Mouse (Mus musculus) cerebellum, adult 18-20 months (tissue): ENCODE measurements at regions not wholly inside any gene's neighbourhood (a gene's known extent, or its start where the extent isn't known, plus 50 kb on each side); places are given as distances from the start of the nearest gene placed in this dataset.

Source experiments
- DNase-seq, 2 experiments: peaks; one replicate each; pipeline ENCODE4 v3.0.0; 2021

GRCm38 (mm10) chr3:53393945-53394344 lies 69.2 kb downstream of the Nhlrc3 start:
- no peak for DNase-seq

GRCm38 (mm10) chr3:53381704-53382581 lies 81.2 kb downstream of the Nhlrc3 start:
- DNase-seq, result no peak

DNA sequence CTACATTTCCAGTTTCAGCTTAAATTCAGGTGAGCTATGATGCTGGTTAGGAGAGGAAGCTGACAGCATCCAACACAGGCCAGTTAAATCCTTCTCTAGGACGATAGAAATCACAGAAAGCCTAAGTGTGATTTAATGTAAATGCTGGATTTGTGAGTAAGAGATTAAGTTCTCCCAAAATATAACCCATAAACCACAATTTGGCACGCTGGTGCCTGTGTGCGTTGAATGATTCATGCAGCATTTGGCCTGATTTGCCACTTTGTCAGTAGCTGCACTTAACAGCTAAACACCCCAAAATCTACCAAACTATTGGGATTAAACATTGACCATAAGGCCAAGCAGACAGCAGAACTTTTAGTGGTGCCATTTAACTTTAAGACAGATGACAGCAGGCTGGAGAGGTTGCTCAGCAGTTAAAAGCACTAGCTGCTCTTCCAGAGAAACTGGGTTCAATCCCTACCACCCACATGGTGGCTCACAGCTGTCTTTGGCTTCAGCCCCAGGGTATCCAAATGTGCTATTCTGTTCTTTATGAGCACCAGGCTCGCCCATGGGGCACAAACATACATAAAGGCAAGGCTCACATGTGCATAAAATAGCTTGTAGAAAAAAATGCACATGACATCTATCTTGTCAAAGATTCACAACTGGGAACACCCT lies 83.5 kb downstream of the Nhlrc3 start:
- DNase-seq, result no peak

DNA sequence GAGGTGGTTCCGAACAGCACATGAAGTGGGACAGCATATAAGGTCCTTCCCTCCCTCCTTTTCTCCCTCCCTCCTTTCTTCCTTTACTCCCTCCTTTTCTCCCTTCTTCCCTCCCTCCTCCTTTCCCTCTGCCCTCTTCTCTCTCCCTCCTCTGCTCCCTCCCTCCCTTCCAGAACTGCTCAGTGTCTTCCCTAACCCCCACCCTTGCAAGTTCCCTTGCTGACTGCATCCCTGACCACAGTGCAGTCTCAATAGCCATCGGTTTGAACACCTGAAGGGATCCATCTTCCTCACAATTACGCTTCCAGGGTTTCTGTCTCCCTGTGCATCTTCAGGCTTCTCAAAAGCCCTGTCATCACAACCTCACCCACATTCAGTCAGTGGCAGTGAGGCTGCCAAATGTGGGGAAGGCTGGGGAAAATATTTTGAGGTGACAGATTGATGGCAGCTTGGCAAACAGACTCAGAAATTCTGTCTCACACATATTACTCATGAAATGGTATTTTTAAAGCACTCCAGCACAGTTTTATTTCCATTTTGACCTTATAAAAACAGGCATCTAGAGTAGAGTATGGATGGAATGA lies 86.2 kb downstream of the Nhlrc3 start:
- DNase-seq, result no peak

DNA sequence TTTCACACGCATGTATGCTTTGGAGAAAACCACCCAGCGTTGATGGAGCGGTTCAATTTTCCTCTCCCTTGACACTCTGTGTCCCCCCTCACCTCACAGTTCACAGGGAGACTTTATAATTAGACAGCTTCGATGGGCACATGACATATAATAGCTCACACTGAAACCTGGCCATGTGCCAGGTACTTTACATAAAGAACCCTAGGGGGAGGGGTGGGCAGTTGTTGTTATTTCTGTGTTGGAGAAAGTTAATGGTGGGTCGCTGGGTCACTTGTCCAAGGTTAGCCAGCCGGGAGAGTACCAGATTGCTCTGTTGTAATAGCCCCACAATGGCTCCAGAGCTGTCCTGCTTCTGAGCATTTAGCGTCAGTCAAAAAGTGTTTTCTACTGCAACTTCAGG lies 90.2 kb downstream of the Nhlrc3 start:
- DNase-seq, result no peak

DNA sequence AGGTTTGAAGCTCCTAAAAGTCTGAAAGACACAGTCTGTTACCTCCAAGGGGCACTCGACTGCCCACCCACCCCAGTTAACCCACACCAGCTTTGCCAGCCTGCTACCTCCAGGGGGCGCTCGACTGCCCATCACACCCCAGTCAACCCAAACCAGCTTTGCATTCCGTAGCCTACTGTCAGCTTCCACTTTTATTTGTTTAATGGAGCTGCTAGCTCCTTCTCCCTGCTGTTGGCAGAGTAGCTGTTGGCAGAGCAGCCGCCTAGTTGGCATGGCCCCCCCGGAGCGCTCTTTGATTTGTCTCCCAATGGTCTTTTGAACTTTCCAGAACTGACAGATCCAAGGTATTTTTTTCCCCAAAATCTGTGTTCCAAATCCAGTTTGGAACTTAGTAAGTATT lies 91.2 kb downstream of the Nhlrc3 start:
- peak; percentile 25 to 42 for DNase-seq

GRCm38 (mm10) chr3:53361202-53361601 lies 101.9 kb downstream of the Nhlrc3 start:
- no peak for DNase-seq

GRCm38 (mm10) chr3:53353693-53354092 lies 109.4 kb downstream of the Nhlrc3 start:
- DNase-seq, result no peak

GRCm38 (mm10) chr3:53353282-53353681 lies 109.8 kb downstream of the Nhlrc3 start:
- DNase-seq, result no peak

GRCm38 (mm10) chr3:53343638-53344037 lies 119.5 kb downstream of the Nhlrc3 start:
- DNase-seq, result no peak

GRCm38 (mm10) chr3:53341304-53342206 lies 121.6 kb downstream of the Nhlrc3 start:
- no peak for DNase-seq

DNA sequence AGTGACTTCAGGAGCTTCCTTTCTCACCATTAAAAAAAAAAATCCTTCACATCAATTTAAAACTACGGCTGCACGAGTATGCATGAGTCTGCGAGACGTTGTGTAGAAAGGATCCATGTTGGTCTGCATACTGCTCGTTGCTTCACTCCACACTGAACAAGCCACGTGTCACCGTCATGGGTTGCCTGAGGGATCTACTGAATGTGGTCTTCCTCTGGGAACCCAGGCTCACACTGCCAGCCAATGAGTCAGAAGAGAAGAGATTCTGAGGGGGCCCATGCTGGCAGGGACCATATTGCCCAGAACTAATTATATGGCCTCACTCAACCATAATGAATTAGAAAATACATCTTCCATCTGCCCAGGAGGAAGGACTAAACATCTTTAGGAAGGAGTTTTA lies 124.6 kb downstream of the Nhlrc3 start:
- no peak for DNase-seq

GRCm38 (mm10) chr3:53334051-53334450 lies 129.1 kb downstream of the Nhlrc3 start:
- peak; percentile 52 to 56 for DNase-seq

GRCm38 (mm10) chr3:53329528-53329927 lies 133.6 kb downstream of the Nhlrc3 start:
- peak; percentile 26 to 33 for DNase-seq

DNA sequence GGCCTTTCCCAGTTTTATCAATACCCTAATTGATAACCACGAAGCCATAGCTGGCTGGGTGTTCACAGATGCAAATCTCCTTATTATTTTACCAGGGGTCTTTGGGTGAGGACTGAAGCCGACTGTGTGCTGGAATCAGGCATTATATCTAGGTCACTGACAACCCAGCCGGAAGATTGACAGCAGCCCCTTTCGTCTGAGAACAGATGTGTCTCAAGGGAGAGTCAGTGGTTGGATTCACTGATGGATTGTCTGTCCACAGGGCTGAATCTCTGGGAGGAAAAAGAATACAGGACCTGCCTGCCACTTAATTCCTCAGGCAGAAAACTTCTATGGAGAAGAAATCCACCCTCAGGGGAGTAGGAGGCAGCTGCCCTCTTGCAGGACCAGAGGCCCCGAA lies 135.7 kb downstream of the Nhlrc3 start:
- DNase-seq, result no peak

GRCm38 (mm10) chr3:53326967-53327366 lies 136.2 kb downstream of the Nhlrc3 start:
- DNase-seq, result no peak

DNA sequence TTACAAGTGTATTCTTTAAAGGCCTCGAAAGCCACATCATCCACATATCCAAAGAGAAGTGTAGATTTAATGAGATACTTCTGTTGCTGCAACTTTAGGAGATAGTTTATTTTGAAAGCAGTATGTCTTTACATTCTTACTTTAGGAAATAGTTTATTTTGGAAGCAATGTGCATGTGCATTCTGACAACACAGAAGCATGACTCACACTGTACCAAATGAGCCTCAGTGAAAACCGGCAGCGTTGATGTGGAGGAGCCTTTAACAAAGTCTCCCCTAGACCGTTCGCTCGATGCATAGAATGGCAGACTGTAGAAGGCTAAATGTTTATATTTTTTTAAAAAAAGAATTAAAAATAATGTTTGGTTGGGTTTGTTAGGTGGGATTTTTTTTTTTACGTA lies 138.1 kb downstream of the Nhlrc3 start:
- no peak for DNase-seq

GRCm38 (mm10) chr3:53324386-53324785 lies 138.7 kb downstream of the Nhlrc3 start:
- no peak for DNase-seq

DNA sequence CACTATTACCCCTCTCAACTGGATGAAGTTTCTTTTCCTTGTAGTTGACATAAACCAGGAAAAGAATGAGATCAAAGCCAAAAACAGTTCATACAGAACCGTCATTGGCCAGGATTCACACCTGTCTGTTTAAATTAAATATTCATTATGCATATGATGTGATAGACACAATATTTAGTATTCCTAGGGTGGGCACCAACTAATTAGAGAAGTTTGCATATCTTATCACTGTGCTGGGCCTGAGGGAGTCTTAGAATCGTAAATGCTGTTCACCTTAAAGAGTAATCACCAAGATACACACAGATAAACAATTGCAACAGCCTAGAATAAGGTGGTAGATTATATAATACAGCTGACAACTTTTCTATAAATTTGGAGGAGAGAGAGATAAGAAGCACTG lies 147.7 kb downstream of the Nhlrc3 start:
- no peak for DNase-seq
